Comparison of ENCODE assay signal across 8 mouse cellular contexts in genomic region chr5:34242224-34242963, GRCm38 (mm10). TPM values are rescaled to one million over a fixed set of nuclear protein-coding genes. Genes with fewer than 3 reads are reported as not detected.
DNase-seq lines count a peak whose midpoint lies in the region; ATAC-seq and TF ChIP-seq lines count a peak whose summit lies in the region.

No protein-coding gene starts in this region.

- H3K4me2 ChIP-seq in heart, postnatal 0 days (ENCODE audit: low read depth, low read length): peak overlapping the region; percentile 28
- no peak overlapping the region for H3K4me2 ChIP-seq in stomach, embryonic 16.5 days (ENCODE audit: low read depth, low read length)

- H3K27ac ChIP-seq in heart, postnatal 0 days (ENCODE audit: low read depth): peak overlapping the region; percentile 59
- peak overlapping the region; percentile 63; the same call in 1 of the 2 replicates for H3K27ac ChIP-seq in stomach, embryonic 16.5 days (ENCODE audit: low read length)

- no peak for TF ChIP-seq CTCF in heart, postnatal 0 days (IDR thresholded peaks at IDR 0.05; ENCODE audit: low read depth)

- no peaks in the 10 kb centered on the region for H3K9me3 ChIP-seq in heart, postnatal 0 days (replicated peaks; ENCODE audit: control insufficient read depth, low read length)
- H3K9me3 ChIP-seq in stomach, embryonic 16.5 days (replicated peaks; ENCODE audit: control insufficient read depth, low read length): no peaks in the 10 kb centered on the region

- DNase-seq in 3134 (ENCODE audit: extremely low read depth, insufficient read length, low spot score): peak; percentile 49
- DNase-seq in NIH3T3 (ENCODE audit: low read depth): peak; percentile 82
- peak; percentile 74 for DNase-seq in fibroblast of lung, adult 2 months (ENCODE audit: low read depth)
- peak; percentile 84 for DNase-seq in heart, postnatal 0 days (ENCODE audit: low spot score)
- peak; percentile 43 to 53 for DNase-seq in layer of hippocampus, postnatal 10 days (ENCODE audit: low spot score in 2 of 2)
- peak; percentile 29 for DNase-seq in lung, postnatal 36 days
- DNase-seq in ovary, postnatal 10 days (ENCODE audit: low spot score): no peak

- peak; percentile 82 for ATAC-seq in heart, postnatal 0 days (ENCODE audit: insufficient read depth, low read depth)
- ATAC-seq in stomach, embryonic 16.5 days (ENCODE audit: insufficient read depth, low FRiP score): peak; percentile 64

- 3% methylated on average over 15 of the region's 15 CpGs for WGBS in heart, postnatal 0 days
- 16% methylated on average over 15 of the region's 15 CpGs for WGBS in stomach, embryonic 16.5 days

- 0 out of 2 replicates have a peak, but pooled peaks cover 4% of the 10 kb centered on the region for H3K27me3 ChIP-seq in heart, postnatal 0 days (ENCODE audit: control insufficient read depth, insufficient read depth, low read length)
- no peaks in the 10 kb centered on the region for H3K27me3 ChIP-seq in stomach, embryonic 16.5 days (ENCODE audit: control insufficient read depth, insufficient read depth, low read length)

- no peaks in the 10 kb centered on the region for H3K36me3 ChIP-seq in heart, postnatal 0 days (replicated peaks; ENCODE audit: control insufficient read depth, insufficient read depth, low read length)
- no peaks in the 10 kb centered on the region for H3K36me3 ChIP-seq in stomach, embryonic 16.5 days (ENCODE audit: control insufficient read depth, insufficient read depth, low read length)

- H3K4me1 ChIP-seq in heart, postnatal 0 days (ENCODE audit: control insufficient read depth, insufficient read depth): peaks cover 12% of the 10 kb centered on the region; the same call in 1 of the 2 replicates
- peaks cover 8% of the 10 kb centered on the region; the same call in 1 of the 2 replicates for H3K4me1 ChIP-seq in stomach, embryonic 16.5 days (ENCODE audit: control insufficient read depth, insufficient read depth, low read length)

- no peak overlapping the region for H3K9ac ChIP-seq in heart, postnatal 0 days (replicated peaks; ENCODE audit: low read depth, low read length)
- H3K9ac ChIP-seq in stomach, embryonic 16.5 days (ENCODE audit: low read length): 0 out of 2 replicates have a peak overlapping the region, but pooled peaks have one; percentile 1

- TF ChIP-seq EP300 in heart, postnatal 0 days (IDR thresholded peaks at IDR 0.05; ENCODE audit: low read depth): no peak

- no peak overlapping the region for H3K4me3 ChIP-seq in heart, postnatal 0 days (ENCODE audit: low read depth, low read length)
- H3K4me3 ChIP-seq in stomach, embryonic 16.5 days (replicated peaks; ENCODE audit: low read length): no peak overlapping the region

RNA-seq across cellular contexts. Expression of gene Zfyve28, which starts 45.9 kb away (rescaled TPM):
- 0.04 and 0.89 TPM in 2 replicates for total RNA-seq in heart, postnatal 0 days (2014; rRNA removed; ENCODE audit: low replicate concordance)
- polyA plus RNA-seq in heart, postnatal 0 days (2015; fragmentation: Nextera tagmentation; extraction: Ambion mirVana): 0.16 and 0.19 TPM in 2 replicates
- 10 to 100 TPM; 23.2 to 24.5 TPM for total RNA-seq in layer of hippocampus, postnatal 10 days (2021)
- 0.63 and 1.1 TPM in 2 replicates for polyA plus RNA-seq in stomach, embryonic 16.5 days (2015; fragmentation: Nextera tagmentation; extraction: Ambion mirVana)

RNA-seq across cellular contexts. Expression of gene Cfap99, which starts 46.0 kb away (rescaled TPM):
- not detected in 2 replicates for total RNA-seq in heart, postnatal 0 days (2014; rRNA removed; ENCODE audit: low replicate concordance)
- not detected in 2 replicates for polyA plus RNA-seq in heart, postnatal 0 days (2015; fragmentation: Nextera tagmentation; extraction: Ambion mirVana)
- total RNA-seq in layer of hippocampus, postnatal 10 days (2021): under 1 TPM; 0.23 to 0.40 TPM
- polyA plus RNA-seq in stomach, embryonic 16.5 days (2015; fragmentation: Nextera tagmentation; extraction: Ambion mirVana): 0.14 TPM in 1 of 2 replicates, not detected in the other

RNA-seq across cellular contexts. Expression of gene Mxd4, which starts 54.9 kb away (rescaled TPM):
- total RNA-seq in heart, postnatal 0 days (2014; rRNA removed; ENCODE audit: low replicate concordance): 104 and 114 TPM in 2 replicates
- polyA plus RNA-seq in heart, postnatal 0 days (2015; fragmentation: Nextera tagmentation; extraction: Ambion mirVana): 22.5 and 24.5 TPM in 2 replicates
- 10 to 100 TPM; 64.1 to 69.0 TPM for total RNA-seq in layer of hippocampus, postnatal 10 days (2021)
- polyA plus RNA-seq in stomach, embryonic 16.5 days (2015; fragmentation: Nextera tagmentation; extraction: Ambion mirVana): 32.8 and 36.9 TPM in 2 replicates

Comparison
In these comparisons a context has a peak if more than half of its experiments do, and no peak if none do; other contexts are left out.
1. RNA of gene Zfyve28, which starts 45.9 kb away (total RNA-seq): 23.2 to 24.5 TPM in layer of hippocampus, postnatal 10 days; 0.04 to 0.89 TPM in heart, postnatal 0 days; every median in the first group is over 10 times any median in the second.